Mouse (Mus musculus): ENCODE measurements around the gene Tanc1.
"Not testable (repeated sequence)": the region's sequence is repeated elsewhere in the genome, so short reads cannot be mapped to it uniquely, and the experiment has no call there.

The Tanc1 gene

GRCm38 (mm10) chr2:59611831-59612732 is at the start of gene Tanc1:
Gene Tanc1, plus strand, starts transcription at chr2:59612042.
- DNase-seq = peak; percentile 91 to 95

DNA sequence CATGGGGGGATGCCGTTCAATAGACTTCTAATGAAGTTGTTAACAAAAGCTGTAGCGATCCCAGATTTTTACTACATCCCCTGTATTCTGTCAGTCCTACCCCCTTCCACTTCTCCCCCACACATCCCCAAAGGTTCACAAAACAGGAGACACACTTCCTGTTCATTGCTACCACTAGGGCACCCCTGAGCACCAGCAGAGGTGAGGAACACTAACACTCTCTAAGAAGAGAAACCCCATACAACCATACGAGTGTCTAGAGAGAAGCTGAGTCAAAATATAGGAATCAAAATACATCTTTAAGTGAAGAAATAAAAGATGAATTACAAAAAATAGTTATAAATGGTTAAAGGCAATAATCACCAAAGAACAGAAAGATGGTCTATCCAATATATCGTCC is 49.6 kb upstream of the Tanc1 start:
- DNase-seq = no peak

DNA sequence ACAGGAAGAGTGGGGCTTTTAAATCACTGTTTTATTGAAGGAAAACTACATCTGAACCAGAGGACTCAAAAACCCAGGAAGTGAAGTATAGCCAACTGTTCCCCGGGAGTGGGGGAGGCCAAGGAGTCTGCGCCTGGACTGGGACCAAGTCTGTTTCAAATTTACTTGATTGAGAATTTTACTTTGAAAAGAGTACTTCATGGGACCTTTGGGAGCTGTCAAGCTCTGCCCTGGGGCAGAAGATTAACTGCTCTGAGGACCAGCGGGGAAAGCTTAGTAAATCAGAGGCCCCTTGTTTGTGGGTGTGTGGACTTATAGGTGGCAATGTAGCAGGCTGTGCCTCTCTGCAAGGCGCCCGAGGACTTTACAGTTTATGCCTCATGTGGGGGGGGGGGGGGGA is 49.1 kb upstream of the Tanc1 start:
- peak; percentile 68 to 77 for DNase-seq

- not testable (repeated sequence) for DNase-seq
These were observed 47.7 kb upstream of the Tanc1 start for GRCm38 (mm10) chr2:59564029-59564611.

GRCm38 (mm10) chr2:59564947-59565346 is 46.9 kb upstream of the Tanc1 start:
- DNase-seq = peak; percentile 22 to 49

- no peak for DNase-seq
These were observed 30.9 kb upstream of the Tanc1 start for GRCm38 (mm10) chr2:59580939-59581338.

- DNase-seq = no peak
These were observed 27.9 kb upstream of the Tanc1 start for GRCm38 (mm10) chr2:59583961-59584360.

DNA sequence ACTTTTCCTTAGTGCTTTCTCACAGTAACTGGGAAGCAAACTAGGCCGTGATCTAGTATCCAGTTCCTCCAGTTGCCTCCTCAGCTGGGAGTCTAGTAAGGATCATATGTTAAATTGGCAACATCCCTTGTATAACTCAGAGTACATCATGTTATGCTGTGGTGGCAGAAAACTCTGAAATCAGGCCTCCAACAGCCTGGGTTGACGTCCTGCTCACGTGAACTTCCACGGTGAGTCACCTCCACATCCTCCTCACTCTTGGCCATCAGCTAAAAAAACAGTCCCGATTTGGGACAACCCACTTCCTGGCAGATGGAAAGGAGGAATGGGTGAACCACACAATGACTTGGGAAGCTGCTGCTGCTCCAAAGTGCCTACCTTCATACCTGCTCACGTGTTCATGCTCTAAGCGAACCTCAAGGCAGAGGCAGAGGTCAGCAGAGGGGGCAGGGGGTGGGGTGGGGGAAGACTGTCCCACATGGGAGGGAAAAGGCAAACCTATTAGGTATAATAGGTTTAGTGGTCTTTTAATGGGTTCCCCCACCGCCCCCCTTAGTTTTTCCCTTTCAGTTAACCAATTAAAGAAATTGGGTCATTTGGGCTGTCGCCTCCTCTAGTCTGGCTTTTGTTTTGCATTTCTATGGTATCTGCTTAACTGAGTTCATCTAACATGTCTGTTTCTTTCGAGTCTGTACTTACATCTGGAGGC is 24.3 kb upstream of the Tanc1 start:
- DNase-seq = no peak

- DNase-seq = no peak
These were observed 23.8 kb upstream of the Tanc1 start for GRCm38 (mm10) chr2:59588096-59588405.

DNA sequence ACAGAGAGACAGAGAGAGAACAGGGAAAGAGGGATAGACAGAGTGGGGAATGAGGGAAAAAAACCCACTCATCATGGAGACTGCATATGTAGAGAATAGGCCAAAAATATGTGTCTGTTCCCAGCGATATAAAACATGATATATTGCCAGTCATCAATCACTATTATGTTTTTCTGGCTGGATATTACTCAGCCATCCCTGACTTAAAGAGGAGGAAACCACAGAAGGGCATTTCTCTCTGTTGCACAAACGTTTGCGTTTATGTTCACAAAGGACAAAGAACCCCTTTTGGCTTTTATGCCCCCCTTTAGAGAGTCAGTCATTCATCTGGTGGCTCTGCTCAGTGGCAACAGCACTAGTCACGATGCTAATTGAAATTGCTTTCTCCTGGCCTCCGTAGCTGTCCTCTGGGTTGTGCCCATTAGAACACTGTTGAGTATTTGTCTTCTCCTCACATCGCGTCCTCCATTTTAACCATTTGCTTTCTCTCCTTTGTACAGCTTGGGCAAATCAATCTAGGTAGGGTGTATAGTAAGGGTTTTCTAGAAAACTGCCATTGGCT is 18.4 kb upstream of the Tanc1 start:
- DNase-seq = no peak

GRCm38 (mm10) chr2:59594095-59594494 is 17.7 kb upstream of the Tanc1 start:
- no peak for DNase-seq

- DNase-seq = no peak
These were observed 15.3 kb upstream of the Tanc1 start for GRCm38 (mm10) chr2:59596545-59596944.

DNA sequence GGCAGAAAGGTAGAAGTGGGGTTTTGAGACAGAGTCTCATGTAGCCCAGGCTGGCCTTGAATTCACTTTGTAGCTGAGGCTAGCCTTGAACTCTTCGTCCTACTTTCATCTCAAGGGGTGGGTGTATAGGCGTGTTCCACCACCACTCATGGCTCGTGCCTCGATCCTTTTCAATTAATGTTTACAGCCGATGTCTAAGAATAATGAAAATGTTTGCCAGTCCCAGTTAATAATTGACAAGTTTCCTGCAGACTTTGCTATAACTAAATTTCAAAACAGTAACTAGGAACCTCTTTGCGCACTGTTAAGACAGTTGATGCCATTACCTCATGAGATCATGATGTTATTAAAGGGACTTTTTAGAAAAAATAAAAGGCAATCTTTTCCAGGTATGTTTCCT is 13.6 kb upstream of the Tanc1 start:
- DNase-seq = peak in 1 of 2 experiments; percentile 24

DNA sequence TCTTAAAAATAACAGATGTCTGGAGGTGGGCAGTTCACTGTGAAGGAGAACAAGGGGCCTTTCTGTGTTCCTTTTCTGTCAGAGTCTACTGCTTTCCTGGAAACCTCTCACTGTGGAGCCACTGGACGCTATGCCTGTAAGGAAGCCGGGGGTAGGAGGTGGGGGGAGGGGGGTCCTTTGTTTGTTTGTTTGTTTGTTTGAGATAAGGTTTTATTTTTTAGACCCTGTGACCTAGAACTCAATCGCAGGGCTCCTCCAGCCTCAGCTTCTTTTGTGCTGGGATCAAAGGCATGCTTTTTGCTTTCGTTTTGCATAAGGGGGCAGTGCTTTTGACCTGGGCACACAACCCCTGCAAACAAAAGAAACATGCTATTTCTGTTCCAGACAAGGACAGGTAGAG is 12.9 kb upstream of the Tanc1 start:
- no peak for DNase-seq

GRCm38 (mm10) chr2:59599338-59600111 is 12.3 kb upstream of the Tanc1 start:
- peak; percentile 70 to 80 for DNase-seq

DNA sequence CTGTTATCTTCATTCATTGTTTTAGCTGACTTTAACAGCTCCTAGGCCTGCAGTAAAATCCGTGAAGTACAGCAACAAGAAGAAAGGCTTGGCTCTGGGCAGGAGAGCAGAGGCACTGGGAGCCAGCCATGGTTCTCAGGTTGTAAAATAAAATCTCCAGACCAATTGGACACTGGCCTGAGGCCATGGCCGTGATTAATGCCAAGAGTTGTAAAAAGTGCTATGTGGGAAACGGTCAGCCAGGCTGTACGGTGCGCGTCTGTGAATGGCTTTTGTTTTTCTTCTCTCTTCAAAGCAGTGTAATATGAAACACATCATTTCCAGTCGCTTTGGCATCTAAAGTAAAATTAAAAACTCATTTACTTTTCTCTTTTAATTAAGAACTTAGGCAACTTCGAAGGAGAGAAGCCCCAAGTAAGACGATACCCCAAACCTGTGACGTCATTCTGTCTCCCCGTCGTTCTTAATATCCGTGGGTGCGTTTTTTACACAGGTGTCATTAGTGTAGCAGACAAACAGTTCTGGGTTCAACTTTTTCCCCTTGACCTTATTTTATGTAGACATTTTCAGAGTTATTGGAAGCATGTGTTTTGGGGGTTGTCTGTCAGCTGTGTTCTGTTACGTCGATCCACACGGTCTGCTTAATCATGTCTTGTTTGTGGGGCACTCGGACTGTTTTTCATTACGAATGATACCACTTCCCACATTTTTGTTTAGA is 11.6 kb upstream of the Tanc1 start:
- peak; percentile 79 to 84 for DNase-seq

GRCm38 (mm10) chr2:59600980-59601379 is 10.9 kb upstream of the Tanc1 start:
- DNase-seq = no peak

- no peak for DNase-seq
These were observed 10.4 kb upstream of the Tanc1 start for GRCm38 (mm10) chr2:59601452-59601851.

GRCm38 (mm10) chr2:59608958-59609357 is 2.9 kb upstream of the Tanc1 start:
- DNase-seq = no peak

DNA sequence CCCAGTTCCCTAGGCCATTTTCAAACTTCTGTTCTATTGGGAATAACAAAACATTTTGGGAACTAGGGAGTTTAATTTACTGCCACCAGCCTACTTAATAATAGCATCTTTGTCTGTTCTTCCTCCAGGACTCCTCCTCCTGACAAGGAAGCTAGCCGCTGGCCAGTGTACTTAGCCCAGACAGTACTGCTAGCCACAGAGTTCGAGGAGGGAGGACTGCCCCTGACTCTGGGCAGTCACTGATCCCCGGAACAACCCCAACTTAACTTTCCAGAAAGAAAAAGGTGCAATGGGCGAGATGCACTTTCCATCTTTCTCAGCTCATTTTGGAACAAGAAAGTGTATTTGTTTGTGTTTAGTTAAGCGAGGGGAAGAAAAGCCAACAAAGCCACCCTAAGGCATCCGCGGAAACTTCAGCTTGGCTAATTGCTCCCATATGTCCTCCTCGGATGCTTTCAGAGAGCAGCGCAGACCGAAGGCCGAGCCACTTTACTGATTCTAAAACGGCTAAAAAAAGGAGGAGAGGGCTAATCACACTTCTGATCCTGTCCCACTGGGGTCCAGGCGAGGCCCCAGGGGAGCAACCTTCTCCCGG is 529 bp upstream of the Tanc1 start:
- no peak for DNase-seq

- DNase-seq = peak; percentile 61 to 72
These were observed 1.1 kb downstream of the Tanc1 start for GRCm38 (mm10) chr2:59612733-59613473.
